Mouse (Mus musculus) adrenal gland, adult 2 months (tissue): ENCODE data around the gene Gm21488. TPM values are rescaled to one million over a fixed set of nuclear protein-coding genes. Genes with fewer than 3 reads are reported as not detected.
"Not testable (repeated sequence)": the region's sequence is repeated elsewhere in the genome, so short reads cannot be mapped to it uniquely, and the experiment has no call there.

Source experiments
- DNase-seq: peaks from one replicate; pipeline ENCODE4 v3.0.0; 2021
- long read RNA-seq: library from polyadenylated mRNA; stranded (forward); transcript quantifications from one replicate; pipeline ENCODE4 v2.0.0, GENCODE M21; 2021
- polyA plus RNA-seq: library from polyadenylated mRNA; depleted of rRNA; stranded (reverse); fragments of >200 nt; gene quantifications from 2 replicates; pipeline ENCODE4 v1.2.3, GENCODE M21; 2012; rRNA removed
- total RNA-seq, 2 experiments: library from RNA; stranded (reverse); gene quantifications; 2 replicates each; pipeline ENCODE4 v1.2.3; 2021

Gene Gm21488
- total RNA-seq (not detected), polyA plus RNA-seq (not detected in 2 replicates)
- long read RNA-seq, result 0 reads

- not testable (repeated sequence) for DNase-seq
Observed at GRCm38 (mm10) chrY:27521820-27522219, at the start of gene Gm21488. Gm21488 (minus strand) TSS chrY:27521920.
